Mouse (Mus musculus) hindbrain, embryonic 12.5 days (tissue): ENCODE data around the gene Ms4a5. TPM values are rescaled to one million over a fixed set of nuclear protein-coding genes. Genes with fewer than 3 reads are reported as not detected.
"Not testable (repeated sequence)": the region's sequence is repeated elsewhere in the genome, so short reads cannot be mapped to it uniquely, and the experiment has no call there.

Experiments
- ATAC-seq: fragments of 200-750 bp; cut with Nextera tagmentation; 2 replicates; pipeline ENCODE4 v1.8.0; 2017; ENCODE audit warnings: moderate TSS enrichment; ENCODE audit not compliant: low FRiP score
- H3K27ac ChIP-seq: fragments of 300-500 bp; sonication (generic); 2 replicates; pipeline ENCODE4 v1.5.1; 2016; ENCODE audit warnings: mild to moderate bottlenecking
- H3K27me3 ChIP-seq: fragments of 300-500 bp; sonication (generic); 2 replicates; pipeline ENCODE4 v1.6.1; 2016; ENCODE audit warnings: mild to moderate bottlenecking
- H3K36me3 ChIP-seq: fragments of 300-500 bp; sonication (generic); 2 replicates; pipeline ENCODE4 v1.6.1; 2016; ENCODE audit warnings: mild to moderate bottlenecking
- H3K4me1 ChIP-seq: fragments of 300-500 bp; sonication (generic); 2 replicates; pipeline ENCODE4 v1.6.1; 2016
- H3K4me2 ChIP-seq: fragments of 300-500 bp; sonication (generic); replicated peaks from 2 replicates; pipeline ENCODE4 v1.6.1; 2016; ENCODE audit warnings: mild to moderate bottlenecking
- H3K4me3 ChIP-seq: fragments of 300-500 bp; sonication (generic); 2 replicates; pipeline ENCODE4 v1.5.1; 2016; ENCODE audit warnings: mild to moderate bottlenecking
- H3K9ac ChIP-seq: fragments of 300-500 bp; sonication (generic); 2 replicates; pipeline ENCODE4 v1.6.1; 2016; ENCODE audit warnings: mild to moderate bottlenecking, moderate library complexity
- H3K9me3 ChIP-seq: fragments of 300-500 bp; sonication (generic); replicated peaks from 2 replicates; pipeline ENCODE4 v1.6.1; 2016; ENCODE audit warnings: mild to moderate bottlenecking
- WGBS: fragments of 180-500 bp; shearing (Covaris S2); methylation state at CpG from one replicate; pipeline ENCODE4 v1.1.7; 2016; 5-methylcytosine and 5-hydroxymethylcytosine counted together
- polyA plus RNA-seq: library from polyadenylated mRNA; unstranded; fragments of >200 nt; fragmentation: Nextera tagmentation; extraction: Ambion mirVana; gene quantifications from 2 replicates; pipeline ENCODE4 v1.2.1, GENCODE M21; 2016

Gene Ms4a5
- polyA plus RNA-seq, 1 experiment from 2014 or later = not detected

DNA sequence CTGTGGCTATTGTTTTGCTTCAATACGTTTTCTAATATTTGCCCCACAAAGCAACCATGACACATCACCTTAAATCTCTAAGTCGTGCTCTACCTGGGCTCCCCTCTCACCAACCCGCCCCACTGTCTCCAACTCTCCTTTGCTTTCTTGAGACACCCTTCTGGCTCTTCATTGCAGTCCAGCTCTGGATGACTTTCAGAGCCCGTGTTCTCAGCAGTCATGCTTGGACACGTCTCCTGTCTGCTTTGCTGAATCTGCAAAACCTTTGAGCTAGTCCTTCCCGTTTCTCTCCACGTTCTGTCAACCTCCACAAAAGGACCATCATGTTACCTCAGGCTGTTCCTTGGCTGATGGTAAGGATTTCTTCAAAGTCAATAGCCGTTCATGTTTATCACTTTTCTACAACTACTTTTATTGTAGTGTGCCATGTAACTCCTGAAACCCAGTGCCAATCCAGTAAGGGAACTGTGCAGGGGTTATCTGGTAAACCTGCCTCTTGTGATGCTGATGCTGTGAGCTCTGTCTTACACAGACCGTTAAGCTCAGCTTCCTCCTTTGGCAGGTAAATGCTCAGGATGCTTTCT is 19.0 kb downstream of the Ms4a5 start:
- H3K9me3 ChIP-seq = no peaks in the 10 kb centered on the region
- H3K9ac ChIP-seq = no peak overlapping the region
- H3K4me3 ChIP-seq = no peak overlapping the region
- no peak for ATAC-seq
- H3K27ac ChIP-seq = no peak overlapping the region
- no peaks in the 10 kb centered on the region for H3K36me3 ChIP-seq
- no peaks in the 10 kb centered on the region for H3K27me3 ChIP-seq
- no peaks in the 10 kb centered on the region for H3K4me1 ChIP-seq
- 84% methylated on average over 9 of the region's 9 CpGs for WGBS
- H3K4me2 ChIP-seq = no peak overlapping the region

GRCm38 (mm10) chr19:11263549-11263948 is 20.1 kb downstream of the Ms4a5 start:
- WGBS = 87% methylated on average over 3 of the region's 3 CpGs
- no peak overlapping the region for H3K9ac ChIP-seq

GRCm38 (mm10) chr19:11262932-11263331 is 20.7 kb downstream of the Ms4a5 start:
- 74% methylated on average over 4 of the region's 4 CpGs for WGBS
- not testable (repeated sequence) for H3K27ac ChIP-seq, ATAC-seq

More at GRCm38 (mm10) chr19:11263549-11263948, 20.1 kb downstream of the Ms4a5 start:
- H3K4me2 ChIP-seq = no peak overlapping the region
- no peak overlapping the region for H3K27ac ChIP-seq
- H3K4me3 ChIP-seq = no peak overlapping the region
- no peaks in the 10 kb centered on the region for H3K4me1 ChIP-seq
- ATAC-seq = no peak
- no peaks in the 10 kb centered on the region for H3K36me3 ChIP-seq
- H3K27me3 ChIP-seq = no peaks in the 10 kb centered on the region
- no peaks in the 10 kb centered on the region for H3K9me3 ChIP-seq

DNA sequence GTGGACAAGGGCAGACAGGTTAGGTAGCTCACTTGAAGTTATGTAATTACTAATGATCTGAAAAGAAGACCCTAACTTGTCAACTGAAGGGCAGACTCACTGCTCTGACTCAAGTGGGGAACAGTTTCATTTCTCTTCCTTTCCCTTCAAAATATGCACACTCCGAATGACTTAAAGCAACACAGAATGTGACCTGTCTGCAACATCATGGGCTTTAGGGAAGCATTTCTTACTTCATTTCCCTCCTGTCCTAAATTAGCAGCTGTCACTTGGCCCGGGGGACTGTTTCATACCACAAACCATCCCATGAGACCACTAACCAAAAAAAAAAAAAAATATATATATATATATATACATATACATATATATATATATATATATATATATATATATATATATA is 22.2 kb downstream of the Ms4a5 start:
- ATAC-seq = no peak
- H3K9ac ChIP-seq = no peak overlapping the region
- H3K9me3 ChIP-seq = no peaks in the 10 kb centered on the region
- no peak overlapping the region for H3K4me2 ChIP-seq
- WGBS = 90% methylated on average over 2 of the region's 2 CpGs
- H3K36me3 ChIP-seq = no peaks in the 10 kb centered on the region
- H3K27ac ChIP-seq = no peak overlapping the region
- H3K4me3 ChIP-seq = no peak overlapping the region
- H3K4me1 ChIP-seq = no peaks in the 10 kb centered on the region
- H3K27me3 ChIP-seq = no peaks in the 10 kb centered on the region

More at GRCm38 (mm10) chr19:11262932-11263331, 20.7 kb downstream of the Ms4a5 start:
- H3K9ac ChIP-seq, H3K36me3 ChIP-seq, H3K4me1 ChIP-seq, H3K27me3 ChIP-seq, H3K4me2 ChIP-seq, H3K4me3 ChIP-seq, H3K9me3 ChIP-seq: not testable (repeated sequence)

- Histone ChIP-seq H3K4me2 (no peak overlapping the region), H3K27ac (no peak overlapping the region), H3K36me3 (no peaks in the 10 kb centered on the region), H3K27me3 (no peaks in the 10 kb centered on the region), H3K4me3 (no peak overlapping the region), H3K4me1 (no peaks in the 10 kb centered on the region), H3K9ac (no peak overlapping the region), H3K9me3 (no peaks in the 10 kb centered on the region)
- ATAC-seq = no peak
Measured at GRCm38 (mm10) chr19:11244230-11244629, 39.4 kb downstream of the Ms4a5 start.

GRCm38 (mm10) chr19:11242560-11242959 is 41.1 kb downstream of the Ms4a5 start:
- H3K9ac ChIP-seq = no peak overlapping the region
- H3K27me3 ChIP-seq = no peaks in the 10 kb centered on the region
- 61% methylated on average over 5 of the region's 5 CpGs for WGBS
- ATAC-seq = no peak
- no peak overlapping the region for H3K4me3 ChIP-seq
- no peaks in the 10 kb centered on the region for H3K9me3 ChIP-seq
- H3K4me2 ChIP-seq = no peak overlapping the region
- no peaks in the 10 kb centered on the region for H3K36me3 ChIP-seq
- H3K27ac ChIP-seq = no peak overlapping the region
- no peaks in the 10 kb centered on the region for H3K4me1 ChIP-seq

GRCm38 (mm10) chr19:11235820-11236219 is 47.9 kb downstream of the Ms4a5 start:
- Histone ChIP-seq H3K9ac (no peak overlapping the region), H3K4me3 (no peak overlapping the region)
- ATAC-seq = no peak

GRCm38 (mm10) chr19:11234921-11235735 is 48.5 kb downstream of the Ms4a5 start:
- no peak overlapping the region for H3K4me3 ChIP-seq
- no peaks in the 10 kb centered on the region for H3K9me3 ChIP-seq
- no peaks in the 10 kb centered on the region for H3K36me3 ChIP-seq
- no peak for ATAC-seq
- no peaks in the 10 kb centered on the region for H3K27me3 ChIP-seq
- no peak overlapping the region for H3K27ac ChIP-seq
- no peaks in the 10 kb centered on the region for H3K4me1 ChIP-seq
- no peak overlapping the region for H3K4me2 ChIP-seq
- 70% methylated on average over 5 of the region's 5 CpGs for WGBS
- H3K9ac ChIP-seq = no peak overlapping the region

More at GRCm38 (mm10) chr19:11235820-11236219, 47.9 kb downstream of the Ms4a5 start:
- no peak overlapping the region for H3K4me2 ChIP-seq
- no peaks in the 10 kb centered on the region for H3K27me3 ChIP-seq
- no peak overlapping the region for H3K27ac ChIP-seq
- no peaks in the 10 kb centered on the region for H3K4me1 ChIP-seq
- no peaks in the 10 kb centered on the region for H3K36me3 ChIP-seq
- H3K9me3 ChIP-seq = no peaks in the 10 kb centered on the region

DNA sequence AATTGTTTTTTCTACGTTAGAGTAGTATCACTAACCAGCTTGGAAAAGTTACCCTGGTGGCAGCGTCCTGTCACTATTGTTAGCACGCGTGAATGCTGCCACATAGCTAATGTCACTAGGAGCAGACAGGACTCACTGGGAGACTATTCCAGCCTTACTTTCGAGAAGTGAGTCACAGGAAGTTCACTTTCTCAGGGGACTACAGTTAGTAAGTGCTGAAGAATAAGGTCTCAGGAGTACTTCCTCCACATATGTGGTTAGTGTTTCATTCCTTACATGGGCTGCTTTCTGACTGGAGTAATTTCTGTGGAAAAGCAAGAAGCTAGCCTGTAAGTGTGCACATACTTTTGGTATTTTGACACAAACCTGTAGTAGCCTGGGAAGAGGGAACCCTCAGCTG is 49.4 kb downstream of the Ms4a5 start:
- Histone ChIP-seq H3K9ac (no peak overlapping the region), H3K27ac (no peak overlapping the region), H3K4me1 (no peaks in the 10 kb centered on the region), H3K27me3 (no peaks in the 10 kb centered on the region), H3K36me3 (no peaks in the 10 kb centered on the region), H3K4me2 (no peak overlapping the region), H3K9me3 (no peaks in the 10 kb centered on the region), H3K4me3 (no peak overlapping the region)
- ATAC-seq = no peak
- 79% methylated on average over 5 of the region's 5 CpGs for WGBS

- 71% methylated on average over 5 of the region's 5 CpGs for WGBS
- no peak within 1 kb of the TSS for H3K27ac ChIP-seq
- H3K4me1 ChIP-seq = no peaks in the 10 kb centered on the region
Measured at GRCm38 (mm10) chr19:11232348-11232747, 51.3 kb downstream of the Ms4a5 start, which contains the start of gene Ms4a12. TSS of gene Ms4a12 (minus strand) at chr19:11232448.

More at GRCm38 (mm10) chr19:11232348-11232747, 51.3 kb downstream of the Ms4a5 start, which contains the start of gene Ms4a12:
- Histone ChIP-seq H3K9me3 (no peaks in the 10 kb centered on the region), H3K4me3 (no peak within 1 kb of the TSS), H3K9ac (no peak within 1 kb of the TSS), H3K27me3 (no peaks in the 10 kb centered on the region), H3K4me2 (no peak within 1 kb of the TSS), H3K36me3 (no peaks in the 10 kb centered on the region)
- no peak for ATAC-seq
